Mouse (Mus musculus) thymus, postnatal 36 days (tissue): ENCODE measurements around the gene Hist1h3f.
"Not testable (repeated sequence)": the region's sequence is repeated elsewhere in the genome, so short reads cannot be mapped to it uniquely, and the experiment has no call there.

Experiments
- DNase-seq, 2 experiments: peaks; one replicate each; pipeline ENCODE4 v3.0.0; 2022; ENCODE audit warnings: mixed read lengths in 2 of 2

Gene Hist1h3f

DNA sequence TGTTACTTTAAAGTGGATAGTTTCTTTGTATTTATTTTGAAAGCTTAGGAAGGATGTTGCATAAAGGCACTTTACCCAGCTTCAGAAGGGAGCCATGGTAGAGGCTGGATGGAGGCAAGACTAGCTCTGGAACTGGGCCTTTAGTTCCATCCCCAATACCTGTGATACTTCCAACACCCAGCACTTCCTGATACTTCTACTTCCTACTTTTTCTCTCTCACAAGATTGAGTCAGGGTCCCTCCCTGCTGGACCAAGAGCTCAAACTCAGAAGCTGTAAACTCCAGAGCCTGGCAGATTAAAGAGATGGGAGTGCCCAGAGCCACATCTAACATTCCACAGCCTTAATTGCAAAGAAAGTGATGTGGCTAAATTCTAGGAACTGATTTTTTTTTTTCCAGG is 40.5 kb downstream of the Hist1h3f start:
- DNase-seq: peak in 1 of 2 experiments; percentile 17

GRCm38 (mm10) chr13:23585029-23585441 is 41.2 kb downstream of the Hist1h3f start:
- peak; percentile 72 to 75 for DNase-seq

DNA sequence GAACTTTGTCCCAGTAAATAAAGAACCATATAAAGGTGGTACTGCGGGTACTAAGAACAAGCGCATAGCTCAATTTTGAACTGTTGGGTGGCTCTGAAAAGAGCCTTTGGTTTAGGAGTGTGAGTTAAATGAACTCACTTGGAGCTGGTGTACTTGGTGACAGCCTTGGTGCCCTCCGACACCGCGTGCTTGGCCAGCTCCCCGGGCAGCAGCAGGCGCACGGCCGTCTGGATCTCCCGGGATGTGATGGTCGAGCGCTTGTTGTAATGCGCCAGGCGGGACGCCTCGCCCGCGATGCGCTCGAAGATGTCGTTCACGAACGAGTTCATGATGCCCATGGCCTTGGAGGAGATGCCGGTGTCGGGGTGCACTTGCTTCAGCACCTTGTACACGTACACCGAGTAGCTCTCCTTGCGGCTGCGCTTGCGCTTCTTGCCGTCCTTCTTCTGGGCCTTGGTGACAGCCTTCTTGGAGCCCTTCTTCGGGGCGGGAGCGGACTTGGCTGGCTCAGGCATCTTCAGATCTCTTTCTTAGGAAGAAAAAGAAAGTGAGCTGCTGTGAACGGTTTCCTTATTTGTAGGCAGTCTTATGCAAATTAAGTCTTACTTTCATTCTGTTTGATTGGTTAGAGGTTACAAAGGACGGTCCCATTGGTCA is 41.7 kb downstream of the Hist1h3f start:
- peak; percentile 75 to 84 for DNase-seq

DNA sequence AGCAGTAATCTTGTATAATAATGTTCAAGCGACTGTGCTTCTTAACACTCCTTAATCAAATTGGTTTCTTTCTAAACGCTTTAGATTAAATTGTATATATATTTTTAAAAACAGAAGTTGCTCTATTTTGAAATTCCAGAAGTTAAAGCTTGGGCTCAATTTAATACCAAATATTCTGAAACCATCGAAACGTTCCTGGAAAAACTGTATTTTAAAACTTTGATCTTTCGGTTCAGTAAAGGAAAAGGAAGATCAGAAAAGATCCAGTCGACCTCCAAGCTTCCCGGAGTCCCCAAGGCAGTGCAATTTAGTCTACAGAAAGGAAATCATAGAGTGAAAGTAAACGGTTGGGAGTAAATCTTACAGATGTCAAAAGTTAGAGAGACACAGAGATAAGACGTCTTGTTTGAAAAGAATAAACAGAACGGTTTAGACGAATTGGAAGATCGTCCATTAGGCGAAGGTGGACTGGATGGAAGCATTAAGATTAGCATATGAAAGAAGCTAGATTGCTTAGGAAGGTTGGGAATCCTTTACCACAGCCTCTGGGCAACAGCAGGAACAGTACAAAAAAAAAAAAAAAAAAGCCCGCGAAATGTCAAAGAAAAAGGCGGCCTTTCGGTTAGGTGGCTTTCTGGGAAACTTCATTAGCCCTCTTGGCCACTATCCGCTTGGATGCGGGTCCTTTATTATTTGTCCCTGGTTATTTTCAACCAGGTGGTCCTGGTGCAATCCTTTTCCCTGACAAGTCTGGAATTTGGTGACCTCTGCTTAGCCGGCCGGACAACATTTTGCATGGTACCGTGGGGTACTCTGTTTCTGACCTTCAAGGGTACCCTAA is 42.5 kb downstream of the Hist1h3f start:
- DNase-seq: peak in 1 of 2 experiments; percentile 13

GRCm38 (mm10) chr13:23586940-23587225 is 43.0 kb downstream of the Hist1h3f start:
- DNase-seq: no peak

DNA sequence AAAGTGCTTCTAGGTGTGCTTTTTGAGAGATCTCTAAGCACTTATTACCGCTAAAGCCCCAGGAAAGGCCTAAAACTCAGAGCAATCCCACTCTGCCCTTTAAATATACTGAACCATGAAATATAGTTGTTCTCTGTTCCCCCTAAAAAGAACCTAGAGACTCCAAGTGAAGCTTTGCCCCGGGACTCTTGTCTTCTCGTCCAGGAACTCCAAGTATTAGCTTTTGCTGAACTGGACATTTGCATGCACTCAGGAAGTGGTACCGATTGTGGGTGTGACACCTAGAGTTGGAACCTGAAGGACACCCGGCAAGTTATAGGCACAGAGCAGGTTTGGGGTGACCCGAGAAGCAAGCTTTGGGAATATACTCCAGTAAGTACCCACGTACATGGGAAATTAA is 47.4 kb downstream of the Hist1h3f start:
- no peak for DNase-seq

DNA sequence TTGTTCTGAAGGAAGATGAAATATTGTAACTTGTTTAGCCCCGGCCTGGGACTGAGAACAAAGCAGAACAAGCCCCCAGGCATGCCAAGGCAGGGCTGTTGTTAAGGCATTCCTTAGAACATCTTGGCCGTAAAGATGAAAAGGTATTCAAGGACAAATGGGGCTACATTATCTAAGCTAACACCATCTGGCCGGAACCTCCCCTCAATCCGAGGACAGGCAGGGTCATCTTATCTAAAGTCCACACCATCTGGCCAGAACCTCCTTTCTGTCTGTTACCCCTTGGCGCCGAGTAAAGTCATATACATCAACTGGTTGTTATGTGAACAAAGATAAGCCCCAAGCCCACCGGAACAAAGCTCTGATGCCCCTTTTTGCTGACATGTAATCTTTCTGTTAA is 48.0 kb downstream of the Hist1h3f start:
- not testable (repeated sequence) for DNase-seq

DNA sequence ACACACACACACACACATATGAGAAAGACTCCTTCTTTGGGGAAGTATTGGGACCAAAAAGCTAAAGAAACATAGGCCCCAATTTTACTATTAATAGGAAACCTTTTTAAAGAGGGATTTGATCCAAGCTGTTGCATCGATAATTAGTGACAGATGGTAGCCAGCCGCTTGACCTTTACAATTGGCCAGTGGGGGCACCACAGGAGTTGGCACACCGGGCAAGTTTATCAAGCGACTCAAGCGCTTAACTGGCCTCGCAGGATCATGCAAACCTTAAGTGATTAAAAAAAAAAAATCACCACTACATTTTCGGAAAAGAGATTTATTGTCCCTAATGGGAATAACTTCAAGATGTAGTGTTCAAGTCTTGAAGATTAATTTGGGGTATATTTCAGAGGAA is 48.8 kb downstream of the Hist1h3f start:
- DNase-seq: no peak

DNA sequence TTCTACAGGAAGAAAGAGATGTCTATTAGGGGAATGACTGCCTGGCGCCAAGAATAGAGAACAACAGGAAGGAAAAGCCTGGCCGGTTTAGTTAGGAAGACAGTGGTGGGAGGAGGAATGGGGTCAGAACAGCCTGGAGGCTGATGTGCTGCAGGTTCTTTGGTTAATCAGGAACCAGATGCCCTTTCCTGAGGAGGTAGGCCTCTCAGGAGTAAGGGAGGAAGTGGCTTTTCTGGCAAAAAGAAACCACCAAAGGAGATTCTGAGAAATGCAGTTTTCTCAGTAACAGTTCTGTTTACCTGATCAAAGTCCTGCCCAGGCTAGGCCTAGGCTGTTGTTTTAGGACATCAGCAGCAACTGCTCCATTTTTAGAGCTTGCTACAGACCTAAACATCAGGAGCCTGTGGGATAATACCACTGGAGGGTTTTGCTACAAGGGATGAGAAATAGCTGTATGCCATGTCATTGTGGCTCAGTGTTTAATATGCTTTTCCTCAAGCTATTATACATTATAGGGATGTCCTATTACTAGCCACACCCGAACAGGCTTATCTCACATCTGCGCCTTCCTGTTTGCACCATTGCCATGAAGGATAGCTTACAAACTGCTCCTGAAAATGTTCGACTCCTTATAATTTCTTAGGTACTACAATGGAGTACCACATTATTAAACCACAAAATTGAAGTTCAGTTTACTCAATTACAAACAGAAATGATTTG is 49.4 kb downstream of the Hist1h3f start:
- DNase-seq: no peak
